Mouse (Mus musculus): ENCODE results near the gene Akap2. TPM values are rescaled to one million over a fixed set of nuclear protein-coding genes. Genes with fewer than 3 reads are reported as not detected.

The Akap2 gene
- polyA plus RNA-seq, 1 experiment from 2014 or later, result 10.5 TPM

- Histone ChIP-seq H3K4me1 (ENCODE audit: control insufficient read depth, insufficient read depth, low read length) (no peaks in the 10 kb centered on the region), H3K36me3 (ENCODE audit: control insufficient read depth, insufficient read depth, low read length) (no peaks in the 10 kb centered on the region), H3K9ac (ENCODE audit: low read depth, low read length) (no peak overlapping the region), H3K9me3 (replicated peaks; ENCODE audit: control insufficient read depth, low read length, poor library complexity, severe bottlenecking) (no peaks in the 10 kb centered on the region), H3K27ac (ENCODE audit: low read length) (no peak overlapping the region), H3K4me2 (ENCODE audit: low read length) (no peak overlapping the region), H3K4me3 (ENCODE audit: low read depth, low read length) (no peak overlapping the region), H3K27me3 (ENCODE audit: control insufficient read depth, insufficient read depth, low read depth, low read length) (no peaks in the 10 kb centered on the region)
- no peak for ATAC-seq
- WGBS, result 75% methylated on average over 3 of the region's 3 CpGs
These were observed 16.0 kb downstream of the Akap2 start for GRCm38 (mm10) chr4:57733445-57733844.

- WGBS, result 94% methylated on average over 5 of the region's 5 CpGs
- no peaks in the 10 kb centered on the region for H3K9me3 ChIP-seq (replicated peaks; ENCODE audit: control insufficient read depth, low read length, poor library complexity, severe bottlenecking)
- H3K36me3 ChIP-seq (ENCODE audit: control insufficient read depth, insufficient read depth, low read length), result no peaks in the 10 kb centered on the region
- no peak overlapping the region for H3K4me3 ChIP-seq (ENCODE audit: low read depth, low read length)
- no peak overlapping the region for H3K9ac ChIP-seq (ENCODE audit: low read depth, low read length)
- no peak overlapping the region for H3K4me2 ChIP-seq (ENCODE audit: low read length)
- H3K4me1 ChIP-seq (ENCODE audit: control insufficient read depth, insufficient read depth, low read length), result peaks cover 4% of the 10 kb centered on the region; the same call in 1 of the 2 replicates
- no peaks in the 10 kb centered on the region for H3K27me3 ChIP-seq (ENCODE audit: control insufficient read depth, insufficient read depth, low read depth, low read length)
- no peak overlapping the region for H3K27ac ChIP-seq (ENCODE audit: low read length)
- ATAC-seq, result no peak
These were observed 18.0 kb downstream of the Akap2 start for GRCm38 (mm10) chr4:57735426-57735825.

- Histone ChIP-seq H3K27ac (ENCODE audit: low read length) (no peak overlapping the region), H3K36me3 (ENCODE audit: control insufficient read depth, insufficient read depth, low read length) (no peaks in the 10 kb centered on the region), H3K4me2 (ENCODE audit: low read length) (no peak overlapping the region), H3K27me3 (ENCODE audit: control insufficient read depth, insufficient read depth, low read depth, low read length) (no peaks in the 10 kb centered on the region), H3K9ac (ENCODE audit: low read depth, low read length) (no peak overlapping the region), H3K4me1 (ENCODE audit: control insufficient read depth, insufficient read depth, low read length) (peaks cover 4% of the 10 kb centered on the region; the same call in 1 of the 2 replicates), H3K9me3 (replicated peaks; ENCODE audit: control insufficient read depth, low read length, poor library complexity, severe bottlenecking) (no peaks in the 10 kb centered on the region), H3K4me3 (ENCODE audit: low read depth, low read length) (no peak overlapping the region)
- no peak for ATAC-seq
- WGBS, result 27% methylated on average over 8 of the region's 8 CpGs
These were observed 21.5 kb downstream of the Akap2 start for GRCm38 (mm10) chr4:57738856-57739552.

GRCm38 (mm10) chr4:57743325-57743929, 26.0 kb downstream of the Akap2 start:
- H3K4me3 ChIP-seq (ENCODE audit: low read depth, low read length), result no peak overlapping the region
- peaks cover 4% of the 10 kb centered on the region; the same call in 1 of the 2 replicates for H3K4me1 ChIP-seq (ENCODE audit: control insufficient read depth, insufficient read depth, low read length)
- ATAC-seq, result no peak
- H3K36me3 ChIP-seq (ENCODE audit: control insufficient read depth, insufficient read depth, low read length), result no peaks in the 10 kb centered on the region
- H3K9me3 ChIP-seq (replicated peaks; ENCODE audit: control insufficient read depth, low read length, poor library complexity, severe bottlenecking), result no peaks in the 10 kb centered on the region
- no peaks in the 10 kb centered on the region for H3K27me3 ChIP-seq (ENCODE audit: control insufficient read depth, insufficient read depth, low read depth, low read length)
- no peak overlapping the region for H3K4me2 ChIP-seq (ENCODE audit: low read length)
- H3K27ac ChIP-seq (ENCODE audit: low read length), result no peak overlapping the region
- no peak overlapping the region for H3K9ac ChIP-seq (ENCODE audit: low read depth, low read length)
- WGBS, result 87% methylated on average over 11 of the region's 11 CpGs

GRCm38 (mm10) chr4:57750651-57751050, 33.2 kb downstream of the Akap2 start:
- Histone ChIP-seq H3K27me3 (ENCODE audit: control insufficient read depth, insufficient read depth, low read depth, low read length) (no peaks in the 10 kb centered on the region), H3K4me2 (ENCODE audit: low read length) (no peak overlapping the region), H3K9me3 (replicated peaks; ENCODE audit: control insufficient read depth, low read length, poor library complexity, severe bottlenecking) (no peaks in the 10 kb centered on the region), H3K36me3 (ENCODE audit: control insufficient read depth, insufficient read depth, low read length) (no peaks in the 10 kb centered on the region), H3K4me1 (ENCODE audit: control insufficient read depth, insufficient read depth, low read length) (no peaks in the 10 kb centered on the region), H3K27ac (ENCODE audit: low read length) (no peak overlapping the region), H3K9ac (ENCODE audit: low read depth, low read length) (no peak overlapping the region), H3K4me3 (ENCODE audit: low read depth, low read length) (no peak overlapping the region)
- WGBS, result 86% methylated on average over 4 of the region's 4 CpGs
- no peak for ATAC-seq

GRCm38 (mm10) chr4:57751054-57751453, 33.6 kb downstream of the Akap2 start:
- H3K9ac ChIP-seq (ENCODE audit: low read depth, low read length), result no peak overlapping the region
- H3K4me1 ChIP-seq (ENCODE audit: control insufficient read depth, insufficient read depth, low read length), result no peaks in the 10 kb centered on the region
- H3K36me3 ChIP-seq (ENCODE audit: control insufficient read depth, insufficient read depth, low read length), result no peaks in the 10 kb centered on the region
- no peaks in the 10 kb centered on the region for H3K27me3 ChIP-seq (ENCODE audit: control insufficient read depth, insufficient read depth, low read depth, low read length)
- no peak overlapping the region for H3K27ac ChIP-seq (ENCODE audit: low read length)
- H3K4me2 ChIP-seq (ENCODE audit: low read length), result no peak overlapping the region
- ATAC-seq, result no peak
- no peak overlapping the region for H3K4me3 ChIP-seq (ENCODE audit: low read depth, low read length)
- H3K9me3 ChIP-seq (replicated peaks; ENCODE audit: control insufficient read depth, low read length, poor library complexity, severe bottlenecking), result no peaks in the 10 kb centered on the region
- WGBS, result 67% methylated on average over 4 of the region's 4 CpGs

- H3K27ac ChIP-seq (ENCODE audit: low read length), result no peak overlapping the region
- H3K4me3 ChIP-seq (ENCODE audit: low read depth, low read length), result no peak overlapping the region
- WGBS, result 86% methylated on average over 11 of the region's 11 CpGs
- H3K36me3 ChIP-seq (ENCODE audit: control insufficient read depth, insufficient read depth, low read length), result no peaks in the 10 kb centered on the region
- no peak overlapping the region for H3K4me2 ChIP-seq (ENCODE audit: low read length)
- ATAC-seq, result no peak
- H3K9me3 ChIP-seq (replicated peaks; ENCODE audit: control insufficient read depth, low read length, poor library complexity, severe bottlenecking), result no peaks in the 10 kb centered on the region
- H3K4me1 ChIP-seq (ENCODE audit: control insufficient read depth, insufficient read depth, low read length), result no peaks in the 10 kb centered on the region
- H3K9ac ChIP-seq (ENCODE audit: low read depth, low read length), result no peak overlapping the region
- H3K27me3 ChIP-seq (ENCODE audit: control insufficient read depth, insufficient read depth, low read depth, low read length), result no peaks in the 10 kb centered on the region
These were observed 34.1 kb downstream of the Akap2 start for GRCm38 (mm10) chr4:57751566-57751965.

- H3K4me3 ChIP-seq (ENCODE audit: low read depth, low read length), result no peak overlapping the region
- no peaks in the 10 kb centered on the region for H3K27me3 ChIP-seq (ENCODE audit: control insufficient read depth, insufficient read depth, low read depth, low read length)
- no peak overlapping the region for H3K9ac ChIP-seq (ENCODE audit: low read depth, low read length)
- ATAC-seq, result no peak
- H3K36me3 ChIP-seq (ENCODE audit: control insufficient read depth, insufficient read depth, low read length), result no peaks in the 10 kb centered on the region
- 93% methylated on average over 11 of the region's 11 CpGs for WGBS
- H3K9me3 ChIP-seq (replicated peaks; ENCODE audit: control insufficient read depth, low read length, poor library complexity, severe bottlenecking), result no peaks in the 10 kb centered on the region
- H3K27ac ChIP-seq (ENCODE audit: low read length), result no peak overlapping the region
- H3K4me1 ChIP-seq (ENCODE audit: control insufficient read depth, insufficient read depth, low read length), result no peaks in the 10 kb centered on the region
- H3K4me2 ChIP-seq (ENCODE audit: low read length), result no peak overlapping the region
These were observed 37.6 kb downstream of the Akap2 start for GRCm38 (mm10) chr4:57755085-57755484.

- no peaks in the 10 kb centered on the region for H3K4me1 ChIP-seq (ENCODE audit: control insufficient read depth, insufficient read depth, low read length)
- no peak overlapping the region for H3K4me2 ChIP-seq (ENCODE audit: low read length)
- no peaks in the 10 kb centered on the region for H3K9me3 ChIP-seq (replicated peaks; ENCODE audit: control insufficient read depth, low read length, poor library complexity, severe bottlenecking)
- no peak overlapping the region for H3K27ac ChIP-seq (ENCODE audit: low read length)
- no peaks in the 10 kb centered on the region for H3K27me3 ChIP-seq (ENCODE audit: control insufficient read depth, insufficient read depth, low read depth, low read length)
- no peak overlapping the region for H3K4me3 ChIP-seq (ENCODE audit: low read depth, low read length)
- H3K36me3 ChIP-seq (ENCODE audit: control insufficient read depth, insufficient read depth, low read length), result no peaks in the 10 kb centered on the region
- 45% methylated on average over 11 of the region's 11 CpGs for WGBS
- no peak for ATAC-seq
- no peak overlapping the region for H3K9ac ChIP-seq (ENCODE audit: low read depth, low read length)
These were observed 40.5 kb downstream of the Akap2 start for GRCm38 (mm10) chr4:57757997-57758396.
